Mouse (Mus musculus) limb, embryonic 11.5 days (tissue): ENCODE measurements around the gene Med24. TPM values are rescaled to one million over a fixed set of nuclear protein-coding genes. Genes with fewer than 3 reads are reported as not detected.

ENCODE experiments used
- ATAC-seq: fragments of 200-750 bp; cut with Nextera tagmentation; 2 replicates; pipeline ENCODE4 v1.8.0; 2017; ENCODE audit warnings: low read depth; ENCODE audit not compliant: insufficient number of reproducible peaks, low FRiP score, low TSS enrichment
- DNase-seq: peaks from one replicate; pipeline ENCODE4 v3.0.0-alpha.2; 2015; ENCODE audit warnings: low spot score
- H3K27ac ChIP-seq: fragments of 300-500 bp; sonication (generic); replicated peaks from 2 replicates; pipeline ENCODE4 v1.5.1; 2014; ENCODE audit warnings: low read depth, mild to moderate bottlenecking, low read length
- H3K27me3 ChIP-seq: fragments of 300-500 bp; sonication (generic); 2 replicates; pipeline ENCODE4 v1.6.1; 2014; ENCODE audit warnings: mild to moderate bottlenecking, low read length, mixed read lengths; ENCODE audit not compliant: control insufficient read depth, insufficient read depth
- H3K36me3 ChIP-seq: fragments of 300-500 bp; sonication (generic); 2 replicates; pipeline ENCODE4 v1.6.1; 2014; ENCODE audit warnings: mild to moderate bottlenecking, low read length, moderate library complexity, mixed read lengths; ENCODE audit not compliant: control insufficient read depth, insufficient read depth
- H3K4me1 ChIP-seq: fragments of 300-500 bp; sonication (generic); 2 replicates; pipeline ENCODE4 v1.6.1; 2014; ENCODE audit warnings: low read length, mixed read lengths; ENCODE audit not compliant: control insufficient read depth, insufficient read depth
- H3K4me2 ChIP-seq: fragments of 300-500 bp; sonication (generic); 2 replicates; pipeline ENCODE4 v1.6.1; 2014; ENCODE audit warnings: low read depth, mild to moderate bottlenecking, moderate library complexity; ENCODE audit not compliant: severe bottlenecking
- H3K4me3 ChIP-seq: fragments of 300-500 bp; sonication (generic); 2 replicates; pipeline ENCODE4 v1.5.1; 2014; ENCODE audit warnings: low read depth, low read length
- H3K9ac ChIP-seq: fragments of 300-500 bp; sonication (generic); 2 replicates; pipeline ENCODE4 v1.6.1; 2014; ENCODE audit warnings: mild to moderate bottlenecking, low read length
- H3K9me3 ChIP-seq: fragments of 300-500 bp; sonication (generic); 2 replicates; pipeline ENCODE4 v1.6.1; 2016; ENCODE audit warnings: low read length; ENCODE audit not compliant: control insufficient read depth
- WGBS: fragments of 180-500 bp; shearing (Covaris S2); extraction: QIAGEN DNeasy Blood & Tissue Kit; methylation state at CpG from one replicate; pipeline ENCODE4 v1.1.7; 2014; 5-methylcytosine and 5-hydroxymethylcytosine counted together
- polyA plus RNA-seq: library from polyadenylated mRNA; unstranded; fragments of >200 nt; fragmentation: Nextera tagmentation; extraction: Ambion mirVana; gene quantifications from 2 replicates; pipeline ENCODE4 v1.2.1, GENCODE M21; 2014

Med24 gene
- polyA plus RNA-seq, 1 experiment from 2014 or later = 68.0 TPM

GRCm38 (mm10) chr11:98750351-98751201 is 21.3 kb upstream of the Med24 start:
- no peak for ATAC-seq
- WGBS = 54% methylated on average over 17 of the region's 17 CpGs
- Histone ChIP-seq H3K36me3 (peaks cover 2% of the 10 kb centered on the region; the same call in 1 of the 2 replicates), H3K4me2 (no peak overlapping the region), H3K27ac (0 out of 2 replicates have a peak overlapping the region, but pooled peaks have one; percentile 4), H3K27me3 (no peaks in the 10 kb centered on the region), H3K9me3 (no peaks in the 10 kb centered on the region), H3K9ac (no peak overlapping the region), H3K4me1 (peaks cover 59% of the 10 kb centered on the region), H3K4me3 (no peak overlapping the region)
- DNase-seq = no peak

- 52% methylated on average over 5 of the region's 5 CpGs for WGBS
- Histone ChIP-seq H3K4me2 (no peak overlapping the region), H3K36me3 (peaks cover 2% of the 10 kb centered on the region; the same call in 1 of the 2 replicates), H3K4me3 (no peak overlapping the region), H3K4me1 (peaks cover 59% of the 10 kb centered on the region), H3K9ac (no peak overlapping the region), H3K27ac (no peak overlapping the region), H3K27me3 (no peaks in the 10 kb centered on the region), H3K9me3 (no peaks in the 10 kb centered on the region)
- ATAC-seq (no peak), DNase-seq (no peak)
These were observed 20.5 kb upstream of the Med24 start for GRCm38 (mm10) chr11:98749716-98750115.

GRCm38 (mm10) chr11:98748506-98749416 is 19.5 kb upstream of the Med24 start:
- Histone ChIP-seq H3K4me2 (no peak overlapping the region; the same call in 1 of the 2 replicates), H3K9ac (no peak overlapping the region), H3K4me3 (no peak overlapping the region), H3K27me3 (no peaks in the 10 kb centered on the region), H3K36me3 (peaks cover 2% of the 10 kb centered on the region; the same call in 1 of the 2 replicates), H3K27ac (no peak overlapping the region), H3K9me3 (no peaks in the 10 kb centered on the region), H3K4me1 (peaks cover 60% of the 10 kb centered on the region)
- 32% methylated on average over 15 of the region's 15 CpGs for WGBS
- DNase-seq = no peak
- ATAC-seq = no peak

- Histone ChIP-seq H3K36me3 (no peaks in the 10 kb centered on the region), H3K4me1 (peaks cover 68% of the 10 kb centered on the region), H3K27ac (no peak overlapping the region), H3K4me3 (no peak overlapping the region), H3K4me2 (no peak overlapping the region), H3K9me3 (no peaks in the 10 kb centered on the region), H3K9ac (no peak overlapping the region), H3K27me3 (no peaks in the 10 kb centered on the region)
- WGBS = 25% methylated on average over 6 of the region's 6 CpGs
- no peak for DNase-seq
- ATAC-seq = no peak
These were observed 18.7 kb upstream of the Med24 start for GRCm38 (mm10) chr11:98747804-98748505.

- H3K4me3 ChIP-seq = peak overlapping the region; percentile 3; the same call in 1 of the 2 replicates
- WGBS = 6% methylated on average over 19 of the region's 19 CpGs
- H3K4me1 ChIP-seq = peaks cover 72% of the 10 kb centered on the region
- H3K27me3 ChIP-seq = no peaks in the 10 kb centered on the region
- H3K9ac ChIP-seq = no peak overlapping the region
- H3K4me2 ChIP-seq = peak overlapping the region; percentile 30
- no peaks in the 10 kb centered on the region for H3K9me3 ChIP-seq
- no peak overlapping the region for H3K27ac ChIP-seq
- H3K36me3 ChIP-seq = no peaks in the 10 kb centered on the region
- ATAC-seq = no peak; the same call in 1 of the 2 replicates
- peak; percentile 80 for DNase-seq
These were observed 17.8 kb upstream of the Med24 start for GRCm38 (mm10) chr11:98746855-98747693.

- no peak overlapping the region for H3K4me3 ChIP-seq
- H3K4me1 ChIP-seq = peaks cover 72% of the 10 kb centered on the region
- H3K4me2 ChIP-seq = no peak overlapping the region
- H3K9me3 ChIP-seq = no peaks in the 10 kb centered on the region
- ATAC-seq (no peak), DNase-seq (no peak)
- H3K27ac ChIP-seq = no peak overlapping the region
- H3K9ac ChIP-seq = no peak overlapping the region
- H3K27me3 ChIP-seq = no peaks in the 10 kb centered on the region
- no peaks in the 10 kb centered on the region for H3K36me3 ChIP-seq
- 41% methylated on average over 12 of the region's 12 CpGs for WGBS
These were observed 17.0 kb upstream of the Med24 start for GRCm38 (mm10) chr11:98745932-98746853.

GRCm38 (mm10) chr11:98744456-98745019 is 15.3 kb upstream of the Med24 start:
- 30% methylated on average over 7 of the region's 7 CpGs for WGBS
- H3K4me2 ChIP-seq = peak overlapping the region; percentile 70; the same call in 1 of the 2 replicates
- H3K4me1 ChIP-seq = peaks cover 71% of the 10 kb centered on the region
- no peak for DNase-seq
- H3K27ac ChIP-seq = no peak overlapping the region; the same call in 1 of the 2 replicates
- H3K36me3 ChIP-seq = no peaks in the 10 kb centered on the region
- H3K9me3 ChIP-seq = no peaks in the 10 kb centered on the region
- no peaks in the 10 kb centered on the region for H3K27me3 ChIP-seq
- H3K9ac ChIP-seq = no peak overlapping the region
- ATAC-seq = no peak
- no peak overlapping the region for H3K4me3 ChIP-seq
